Mouse (Mus musculus): Measurements from ENCODE around the gene Mob3b. TPM values are rescaled to one million over a fixed set of nuclear protein-coding genes. Genes with fewer than 3 reads are reported as not detected.

Mob3b gene
- 15.2 and 16.1 TPM in 2 replicates for polyA plus RNA-seq (2015; fragmentation: Nextera tagmentation; extraction: Ambion mirVana)

GRCm38 (mm10) chr4:35156751-35157611, at the start of gene Mob3b:
TSS of gene Mob3b (minus strand) at chr4:35157484.
- peak within 1 kb of the TSS; percentile 72 for H3K9ac ChIP-seq
- ATAC-seq (ENCODE audit: borderline replicate concordance, extremely low read depth, low FRiP score, low TSS enrichment), result peak; percentile 76
- peak within 1 kb of the TSS; percentile 67 for H3K4me3 ChIP-seq
- peaks cover 11% of the 10 kb centered on the region for H3K4me1 ChIP-seq
- peak within 1 kb of the TSS; percentile 62 for H3K27ac ChIP-seq
- WGBS, result under 1% methylated on average over 50 of the region's 50 CpGs
- peak within 1 kb of the TSS; percentile 89 for H3K4me2 ChIP-seq
- H3K36me3 ChIP-seq, result no peaks in the 10 kb centered on the region
- no peaks in the 10 kb centered on the region; the same call in 1 of the 2 replicates for H3K27me3 ChIP-seq
- no peaks in the 10 kb centered on the region for H3K9me3 ChIP-seq

- no peak for ATAC-seq (ENCODE audit: borderline replicate concordance, extremely low read depth, low FRiP score, low TSS enrichment)
- Histone ChIP-seq H3K9ac (no peak overlapping the region), H3K4me1 (no peaks in the 10 kb centered on the region), H3K27ac (no peak overlapping the region), H3K27me3 (no peaks in the 10 kb centered on the region), H3K4me3 (no peak overlapping the region), H3K4me2 (no peak overlapping the region), H3K9me3 (no peaks in the 10 kb centered on the region), H3K36me3 (peaks cover 12% of the 10 kb centered on the region; the same call in 1 of the 2 replicates)
- 57% methylated on average over 7 of the region's 7 CpGs for WGBS
Measured at GRCm38 (mm10) chr4:35204659-35205058, 47.4 kb upstream of the Mob3b start.

- H3K27ac ChIP-seq, result no peak overlapping the region
- no peaks in the 10 kb centered on the region for H3K27me3 ChIP-seq
- no peaks in the 10 kb centered on the region for H3K4me1 ChIP-seq
- H3K4me2 ChIP-seq, result no peak overlapping the region
- H3K36me3 ChIP-seq, result peaks cover 12% of the 10 kb centered on the region; the same call in 1 of the 2 replicates
- no peak overlapping the region for H3K9ac ChIP-seq
- no peaks in the 10 kb centered on the region for H3K9me3 ChIP-seq
- no peak overlapping the region for H3K4me3 ChIP-seq
- WGBS, result 91% methylated on average over 2 of the region's 2 CpGs
- no peak for ATAC-seq (ENCODE audit: borderline replicate concordance, extremely low read depth, low FRiP score, low TSS enrichment)
Measured at GRCm38 (mm10) chr4:35203724-35204123, 46.4 kb upstream of the Mob3b start.

GRCm38 (mm10) chr4:35201700-35202099, 44.4 kb upstream of the Mob3b start:
- Histone ChIP-seq H3K4me1 (no peaks in the 10 kb centered on the region), H3K27me3 (no peaks in the 10 kb centered on the region), H3K4me2 (no peak overlapping the region), H3K36me3 (peaks cover 12% of the 10 kb centered on the region; the same call in 1 of the 2 replicates), H3K27ac (no peak overlapping the region), H3K9me3 (no peaks in the 10 kb centered on the region), H3K9ac (no peak overlapping the region), H3K4me3 (no peak overlapping the region)
- ATAC-seq (ENCODE audit: borderline replicate concordance, extremely low read depth, low FRiP score, low TSS enrichment), result no peak
- 88% methylated on average over 5 of the region's 5 CpGs for WGBS

GRCm38 (mm10) chr4:35192725-35193124, 35.4 kb upstream of the Mob3b start:
- H3K4me1 ChIP-seq, result no peaks in the 10 kb centered on the region
- WGBS, result 38% methylated on average over 7 of the region's 7 CpGs
- H3K9me3 ChIP-seq, result no peaks in the 10 kb centered on the region
- H3K36me3 ChIP-seq, result 0 out of 2 replicates have a peak, but pooled peaks cover 6% of the 10 kb centered on the region
- no peak overlapping the region for H3K4me3 ChIP-seq
- no peak overlapping the region for H3K4me2 ChIP-seq
- H3K27ac ChIP-seq, result no peak overlapping the region
- H3K27me3 ChIP-seq, result no peaks in the 10 kb centered on the region
- H3K9ac ChIP-seq, result no peak overlapping the region
- ATAC-seq (ENCODE audit: borderline replicate concordance, extremely low read depth, low FRiP score, low TSS enrichment), result no peak

- Histone ChIP-seq H3K4me3 (no peak overlapping the region), H3K27ac (no peak overlapping the region), H3K4me2 (no peak overlapping the region), H3K36me3 (0 out of 2 replicates have a peak, but pooled peaks cover 6% of the 10 kb centered on the region), H3K9ac (no peak overlapping the region), H3K9me3 (no peaks in the 10 kb centered on the region), H3K4me1 (no peaks in the 10 kb centered on the region), H3K27me3 (no peaks in the 10 kb centered on the region)
- ATAC-seq (ENCODE audit: borderline replicate concordance, extremely low read depth, low FRiP score, low TSS enrichment), result no peak
- WGBS, result 67% methylated on average over 5 of the region's 5 CpGs
Measured at GRCm38 (mm10) chr4:35189794-35190193, 32.5 kb upstream of the Mob3b start.

- H3K9ac ChIP-seq, result no peak overlapping the region
- no peaks in the 10 kb centered on the region for H3K4me1 ChIP-seq
- no peaks in the 10 kb centered on the region for H3K9me3 ChIP-seq
- no peak overlapping the region for H3K4me2 ChIP-seq
- no peak overlapping the region for H3K27ac ChIP-seq
- H3K4me3 ChIP-seq, result no peak overlapping the region
- 81% methylated on average over 8 of the region's 8 CpGs for WGBS
- H3K27me3 ChIP-seq, result no peaks in the 10 kb centered on the region
- 0 out of 2 replicates have a peak, but pooled peaks cover 6% of the 10 kb centered on the region for H3K36me3 ChIP-seq
- no peak for ATAC-seq (ENCODE audit: borderline replicate concordance, extremely low read depth, low FRiP score, low TSS enrichment)
Measured at GRCm38 (mm10) chr4:35187617-35188326, 30.5 kb upstream of the Mob3b start.

- no peak overlapping the region for H3K4me3 ChIP-seq
- no peak for ATAC-seq (ENCODE audit: borderline replicate concordance, extremely low read depth, low FRiP score, low TSS enrichment)
- H3K4me1 ChIP-seq, result no peaks in the 10 kb centered on the region
- no peak overlapping the region for H3K9ac ChIP-seq
- no peak overlapping the region for H3K4me2 ChIP-seq
- WGBS, result 62% methylated on average over 12 of the region's 12 CpGs
- no peak overlapping the region for H3K27ac ChIP-seq
- H3K27me3 ChIP-seq, result no peaks in the 10 kb centered on the region
- H3K36me3 ChIP-seq, result no peaks in the 10 kb centered on the region
- H3K9me3 ChIP-seq, result no peaks in the 10 kb centered on the region
Measured at GRCm38 (mm10) chr4:35177926-35178645, 20.8 kb upstream of the Mob3b start.

GRCm38 (mm10) chr4:35175566-35175965, 18.3 kb upstream of the Mob3b start:
- 89% methylated on average over 2 of the region's 2 CpGs for WGBS
- no peak overlapping the region for H3K4me2 ChIP-seq
- H3K4me3 ChIP-seq, result no peak overlapping the region
- no peaks in the 10 kb centered on the region for H3K9me3 ChIP-seq
- H3K27ac ChIP-seq, result no peak overlapping the region
- ATAC-seq (ENCODE audit: borderline replicate concordance, extremely low read depth, low FRiP score, low TSS enrichment), result no peak
- H3K9ac ChIP-seq, result no peak overlapping the region
- H3K36me3 ChIP-seq, result no peaks in the 10 kb centered on the region
- no peaks in the 10 kb centered on the region for H3K4me1 ChIP-seq
- H3K27me3 ChIP-seq, result no peaks in the 10 kb centered on the region

- Histone ChIP-seq H3K27ac (no peak overlapping the region), H3K4me3 (no peak overlapping the region), H3K4me1 (no peaks in the 10 kb centered on the region), H3K9me3 (no peaks in the 10 kb centered on the region), H3K36me3 (no peaks in the 10 kb centered on the region), H3K4me2 (no peak overlapping the region), H3K27me3 (no peaks in the 10 kb centered on the region), H3K9ac (no peak overlapping the region)
- no peak for ATAC-seq (ENCODE audit: borderline replicate concordance, extremely low read depth, low FRiP score, low TSS enrichment)
- WGBS, result 56% methylated on average over 1 of the region's 1 CpGs
Measured at GRCm38 (mm10) chr4:35173551-35173950, 16.3 kb upstream of the Mob3b start.

GRCm38 (mm10) chr4:35172471-35172870, 15.2 kb upstream of the Mob3b start:
- no peak for ATAC-seq (ENCODE audit: borderline replicate concordance, extremely low read depth, low FRiP score, low TSS enrichment)
- WGBS, result 88% methylated on average over 2 of the region's 2 CpGs
- H3K9ac ChIP-seq, result no peak overlapping the region
- H3K27ac ChIP-seq, result no peak overlapping the region
- no peaks in the 10 kb centered on the region for H3K27me3 ChIP-seq
- H3K4me2 ChIP-seq, result no peak overlapping the region
- no peak overlapping the region for H3K4me3 ChIP-seq
- no peaks in the 10 kb centered on the region for H3K9me3 ChIP-seq
- H3K4me1 ChIP-seq, result no peaks in the 10 kb centered on the region
- H3K36me3 ChIP-seq, result no peaks in the 10 kb centered on the region
